Mouse (Mus musculus) MN1 (cell line): ENCODE measurements around the gene Appl1.
"Not testable (repeated sequence)": the region's sequence is repeated elsewhere in the genome, so short reads cannot be mapped to it uniquely, and the experiment has no call there.

Source experiments
- DNase-seq: peaks from one replicate; pipeline ENCODE4 v3.0.0-alpha.2; 2016; ENCODE audit warnings: low spot score

Appl1 gene

DNA sequence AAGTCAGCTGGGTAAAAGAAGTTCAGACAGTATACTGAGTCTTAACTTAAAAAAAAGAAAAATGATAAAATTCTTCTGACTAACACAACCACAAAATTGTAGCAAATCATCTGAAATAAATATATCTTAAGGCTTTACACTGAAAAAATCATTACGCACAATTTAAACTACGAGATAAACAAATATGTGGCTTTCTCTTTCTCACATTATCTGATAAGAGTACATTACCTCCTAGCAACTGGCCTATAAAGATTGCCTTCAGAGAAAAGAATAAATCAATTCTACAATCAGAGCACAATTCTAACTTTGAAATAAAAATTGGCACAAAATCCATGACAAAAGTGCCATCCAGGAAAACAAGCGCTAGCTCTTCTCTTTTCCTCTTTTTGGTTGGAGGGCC lies 1.9 kb downstream of the Appl1 start:
- no peak for DNase-seq

DNA sequence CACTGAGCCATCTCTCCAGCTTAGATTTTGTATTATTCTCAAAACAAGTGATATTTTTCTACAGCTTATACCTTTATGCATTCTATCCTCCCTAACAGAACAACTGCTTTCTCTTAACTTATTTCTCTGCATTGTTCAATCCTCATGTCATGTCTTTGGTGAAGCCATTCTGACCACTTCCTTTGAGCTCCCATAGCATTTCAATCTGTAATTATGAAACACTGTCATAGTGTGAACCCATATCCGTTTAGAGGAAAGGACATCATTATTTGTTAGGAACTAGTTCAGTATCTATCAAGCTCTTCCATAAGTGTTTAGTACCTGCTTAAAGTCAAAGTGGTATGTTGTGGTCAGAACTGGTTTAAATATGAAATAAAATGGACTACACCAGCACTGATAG lies 10.5 kb downstream of the Appl1 start:
- DNase-seq = no peak

DNA sequence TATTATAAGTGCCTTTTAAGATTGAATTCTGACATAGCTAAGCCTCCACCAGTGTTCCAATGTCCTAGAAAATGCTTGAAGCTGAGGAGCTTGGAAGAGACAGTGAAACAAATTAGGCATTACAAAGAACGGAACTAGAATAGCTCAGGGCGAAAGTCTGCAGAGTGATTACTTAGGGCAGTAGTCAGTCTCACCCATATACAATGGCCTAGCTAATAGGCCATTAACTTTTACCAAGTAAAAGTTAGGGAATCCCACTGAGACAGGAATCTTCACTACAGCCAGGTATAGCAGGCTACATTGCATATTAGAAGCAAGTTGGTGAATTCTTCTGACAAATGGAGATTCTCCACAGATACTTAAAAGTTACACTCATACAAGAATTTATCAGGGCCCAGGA lies 14.9 kb downstream of the Appl1 start:
- DNase-seq = not testable (repeated sequence)

DNA sequence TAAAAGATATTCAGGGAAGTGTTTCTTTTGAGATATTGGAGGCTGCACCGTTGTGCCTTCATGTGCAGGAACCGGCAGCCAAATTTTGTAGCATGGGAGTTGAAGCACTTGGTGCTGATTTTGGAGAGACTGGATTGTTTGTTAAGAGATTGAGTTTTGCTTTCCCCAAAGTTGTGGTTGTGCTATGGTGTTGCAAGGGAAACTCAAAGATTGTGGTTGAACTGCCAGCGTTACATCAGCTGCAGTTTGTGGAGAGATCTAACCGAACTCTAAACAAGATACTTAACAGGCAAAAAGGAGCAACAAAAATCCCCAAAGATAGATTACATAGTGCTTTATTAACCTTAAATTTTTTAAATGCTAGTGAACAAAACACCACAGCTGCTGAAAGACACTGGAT lies 35.5 kb downstream of the Appl1 start:
- no peak for DNase-seq

DNA sequence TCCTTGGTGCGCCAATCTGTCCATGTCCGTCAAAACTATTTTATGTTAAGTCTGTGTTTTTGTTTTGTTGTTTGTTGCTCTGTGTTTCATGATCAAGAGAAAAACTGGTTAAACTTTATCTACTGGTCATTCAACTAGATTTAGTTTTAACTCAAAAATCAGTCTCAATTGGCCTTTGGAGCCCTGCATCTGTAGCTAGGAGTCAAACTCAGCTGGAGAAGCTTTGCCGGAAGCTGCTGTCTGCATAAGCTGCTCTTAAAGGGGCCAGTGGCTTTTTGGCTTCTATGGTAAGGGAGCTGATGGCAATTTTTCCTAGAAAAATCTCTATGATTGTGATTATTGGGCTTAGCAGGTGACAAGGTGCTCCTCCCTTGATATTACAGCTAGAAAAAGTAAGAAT lies 36.1 kb downstream of the Appl1 start:
- DNase-seq = no peak

DNA sequence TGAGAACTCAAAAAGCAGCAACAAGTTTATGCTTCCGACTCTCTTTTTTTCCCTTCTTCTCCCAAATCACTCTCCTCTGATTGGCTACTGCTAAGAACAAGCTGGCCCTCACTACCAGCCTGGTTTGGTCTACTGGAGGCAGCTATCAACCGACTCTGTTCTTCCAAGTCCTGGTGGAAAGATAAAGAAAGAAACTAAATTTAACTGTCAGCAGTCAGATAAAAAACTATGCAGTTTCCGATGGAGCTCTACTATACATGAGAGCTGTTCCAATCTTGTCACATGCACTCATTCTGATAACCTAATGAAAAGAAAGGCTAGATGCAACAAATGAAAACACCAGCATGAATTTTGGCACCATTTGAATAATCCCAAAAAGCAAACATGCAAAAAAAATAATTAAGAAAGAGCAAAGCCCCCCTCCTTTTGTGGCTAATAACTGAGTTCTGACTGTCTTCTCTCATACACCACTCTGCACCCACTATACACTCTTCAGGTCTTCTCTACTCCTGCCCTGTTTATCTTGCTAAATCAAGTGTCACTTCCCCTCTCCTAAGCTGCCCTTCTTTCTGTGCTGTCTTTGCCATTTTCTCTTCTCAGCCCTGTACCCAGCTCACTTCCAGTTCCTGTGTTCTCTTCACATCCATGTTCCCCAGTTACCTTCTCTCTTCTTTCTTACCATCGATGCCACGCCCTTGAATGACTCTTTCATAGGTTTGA lies 47.2 kb downstream of the Appl1 start:
- DNase-seq = no peak

DNA sequence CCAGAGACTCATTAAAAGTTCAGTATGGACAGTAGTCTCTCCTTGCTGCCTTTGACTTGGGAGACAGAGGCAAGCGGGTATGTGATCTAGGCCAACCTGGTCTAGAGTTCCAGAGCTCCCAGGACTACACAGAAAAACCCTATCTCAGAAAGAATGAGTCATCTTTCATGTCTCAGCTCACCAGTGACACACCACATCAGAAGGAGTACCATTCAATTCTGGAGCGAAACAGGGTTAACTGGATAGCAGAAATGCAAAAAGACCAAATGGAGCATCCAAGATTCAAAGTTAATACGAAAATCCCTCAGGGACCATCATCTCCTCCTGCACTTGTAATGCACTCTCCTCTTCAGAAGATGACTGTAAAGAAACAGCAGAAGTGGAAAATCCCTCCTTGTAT lies 51.7 kb downstream of the Appl1 start:
- no peak for DNase-seq

DNA sequence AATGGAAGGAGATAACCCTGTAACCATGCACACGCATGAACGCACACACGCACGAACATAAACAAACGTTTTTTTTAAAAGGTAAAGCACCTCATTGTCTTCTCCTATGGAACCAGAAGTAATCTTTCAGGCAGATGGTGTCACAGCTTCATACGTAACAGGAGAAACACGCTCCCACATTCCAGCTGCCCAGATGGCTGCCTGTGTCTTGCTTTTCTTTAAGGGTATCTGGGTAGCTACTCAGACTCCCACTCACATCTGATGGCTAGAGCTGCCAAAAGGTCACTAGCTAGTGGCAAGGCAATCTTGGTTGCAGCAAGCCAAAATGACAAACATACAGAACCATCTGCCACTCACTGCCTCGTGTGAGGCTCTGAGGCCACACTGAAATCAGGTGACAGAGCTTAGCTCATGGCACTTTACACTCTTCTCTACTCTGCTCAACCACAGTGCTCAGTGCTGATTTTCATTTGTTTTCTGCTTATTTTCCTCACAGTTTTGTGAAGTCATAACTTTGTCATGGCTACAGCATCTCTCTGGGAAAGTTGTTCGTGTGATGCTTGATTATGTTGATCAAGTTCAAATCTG lies 57.3 kb downstream of the Appl1 start:
- no peak for DNase-seq

DNA sequence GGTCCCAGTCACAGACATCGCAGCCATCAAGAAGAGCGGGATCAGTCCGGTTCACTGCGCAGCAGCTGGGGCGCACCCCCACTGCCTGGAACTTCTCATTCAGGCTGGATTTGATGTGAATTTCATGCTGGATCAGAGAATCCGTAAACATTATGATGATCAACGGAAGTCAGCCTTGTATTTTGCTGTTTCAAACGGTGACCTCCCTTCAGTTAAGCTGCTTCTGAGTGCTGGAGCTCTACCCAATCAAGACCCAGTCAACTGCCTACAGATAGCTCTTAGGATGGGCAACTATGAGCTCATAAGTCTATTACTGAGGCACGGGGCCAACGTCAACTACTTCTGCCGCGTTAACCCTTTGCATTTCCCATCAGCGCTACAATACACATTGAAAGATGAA lies 59.2 kb downstream of the Appl1 start:
- DNase-seq = no peak

DNA sequence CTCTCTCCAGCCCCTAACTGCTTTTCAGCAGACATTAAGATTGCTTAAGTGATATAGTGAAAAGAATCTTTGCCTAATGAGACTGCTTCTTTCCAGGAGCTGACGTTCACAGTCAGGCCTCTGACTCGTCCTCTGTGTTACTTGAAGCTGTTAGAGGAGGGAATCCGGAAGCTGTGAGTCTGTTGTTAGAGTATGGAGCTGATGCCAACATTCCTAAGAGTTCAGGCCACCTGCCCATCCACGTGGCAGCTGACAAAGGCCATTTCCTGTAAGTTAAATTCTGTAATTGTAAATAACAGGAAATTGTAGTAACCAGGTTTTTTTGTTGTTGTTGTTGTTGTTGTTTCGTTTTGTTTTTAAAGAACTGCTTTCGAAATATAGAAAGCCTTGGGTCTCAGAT lies 59.8 kb downstream of the Appl1 start:
- DNase-seq = no peak

DNA sequence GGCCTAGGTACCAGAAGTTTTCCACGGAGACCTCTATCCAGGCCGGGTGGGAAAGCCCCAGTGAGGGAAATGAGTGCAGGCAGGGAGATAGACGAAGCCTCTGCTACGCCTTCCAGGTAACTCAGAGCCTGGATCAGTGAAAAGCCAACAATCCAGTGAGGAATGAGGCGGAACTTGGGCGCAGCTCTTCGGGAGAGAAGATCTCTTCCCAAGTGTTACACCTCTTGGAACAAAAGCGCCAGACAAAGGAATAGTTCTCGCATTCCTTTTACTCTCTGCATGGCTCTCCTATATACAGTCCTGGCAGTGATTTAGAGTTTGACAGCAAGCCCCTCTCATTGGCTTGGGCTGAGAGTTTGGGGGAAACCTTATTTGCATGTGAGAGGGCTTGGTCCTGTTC lies 60.6 kb downstream of the Appl1 start:
- DNase-seq = not testable (repeated sequence)

DNA sequence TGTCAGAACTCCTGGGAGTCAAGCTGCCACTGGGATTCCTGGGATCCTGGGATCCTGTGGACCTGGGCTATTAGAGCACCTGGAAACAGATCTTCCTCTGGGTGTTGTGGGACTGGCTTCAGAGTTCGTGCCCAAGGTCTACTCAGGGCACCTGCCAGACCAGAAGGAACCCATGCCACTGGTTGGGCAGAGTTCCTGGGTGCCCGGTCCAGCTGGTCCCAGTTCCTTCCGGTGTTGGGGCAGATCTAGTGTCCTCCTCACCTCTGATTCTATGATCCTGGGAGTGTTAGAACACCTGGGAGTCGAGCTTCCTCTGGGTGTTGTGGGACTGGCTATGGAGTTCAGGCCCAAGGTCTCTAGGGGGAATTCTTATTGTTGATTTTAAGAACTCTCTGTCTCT lies 63.6 kb downstream of the Appl1 start:
- DNase-seq = no peak

DNA sequence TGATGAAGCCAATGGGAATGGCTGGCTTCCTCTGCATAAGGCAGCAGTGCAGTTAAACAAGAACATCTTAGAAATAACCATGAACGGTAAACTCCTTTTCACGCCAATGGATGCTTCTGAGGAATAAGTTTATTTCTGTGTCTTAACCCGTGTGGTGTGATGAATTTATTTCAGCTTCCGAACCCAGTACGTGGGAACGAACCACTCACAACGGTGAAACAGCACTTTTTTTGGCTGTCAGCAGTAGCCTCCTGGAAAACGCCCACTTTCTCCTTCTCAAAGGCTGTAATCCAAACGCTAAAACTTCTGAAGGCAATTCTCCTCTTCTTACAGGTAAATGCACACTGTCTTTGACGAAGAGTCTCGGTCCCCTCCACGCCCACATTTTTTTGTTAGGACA lies 70.1 kb downstream of the Appl1 start:
- no peak for DNase-seq

DNA sequence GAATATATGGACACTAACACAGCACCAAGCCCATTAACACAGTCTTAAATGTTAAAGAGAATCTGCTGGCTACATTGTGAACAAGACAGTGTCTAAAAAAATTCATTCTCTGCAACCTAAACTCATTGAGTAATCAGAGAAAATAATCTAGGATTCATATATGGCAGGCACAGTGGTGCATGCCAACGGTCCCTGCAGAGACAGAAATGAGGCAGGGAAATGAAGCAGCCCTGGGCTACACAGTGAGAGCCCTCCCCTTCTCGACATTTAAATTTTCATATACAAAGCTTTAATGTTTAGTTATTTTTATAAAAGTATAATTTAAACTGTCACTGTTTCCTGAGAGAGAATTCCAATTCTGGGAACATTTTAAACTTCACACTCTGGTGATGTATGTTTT lies 71.5 kb downstream of the Appl1 start:
- no peak for DNase-seq

DNA sequence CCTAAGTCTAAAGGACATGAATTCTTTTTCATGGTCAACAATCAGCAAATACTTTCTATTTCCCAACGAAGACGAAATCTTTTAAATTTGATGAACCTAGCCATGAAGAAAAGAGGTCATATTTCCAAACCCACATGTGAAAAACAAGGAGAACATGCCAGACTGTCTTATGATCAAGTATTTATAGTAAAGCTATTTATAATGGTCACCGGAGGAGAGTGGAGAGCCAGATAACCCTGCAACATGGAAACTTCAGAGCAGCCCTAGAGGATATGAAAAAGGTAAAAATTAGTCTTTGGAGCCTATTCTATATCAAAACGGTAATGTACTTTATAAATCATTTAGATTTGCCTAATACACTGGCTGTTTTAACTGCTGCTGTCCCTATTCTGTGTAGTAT lies 76.6 kb downstream of the Appl1 start, which contains the start of gene Asb14:
Asb14 (plus strand) TSS at position 166 of the 400 bp plus-strand sequence.
- no peak for DNase-seq

DNA sequence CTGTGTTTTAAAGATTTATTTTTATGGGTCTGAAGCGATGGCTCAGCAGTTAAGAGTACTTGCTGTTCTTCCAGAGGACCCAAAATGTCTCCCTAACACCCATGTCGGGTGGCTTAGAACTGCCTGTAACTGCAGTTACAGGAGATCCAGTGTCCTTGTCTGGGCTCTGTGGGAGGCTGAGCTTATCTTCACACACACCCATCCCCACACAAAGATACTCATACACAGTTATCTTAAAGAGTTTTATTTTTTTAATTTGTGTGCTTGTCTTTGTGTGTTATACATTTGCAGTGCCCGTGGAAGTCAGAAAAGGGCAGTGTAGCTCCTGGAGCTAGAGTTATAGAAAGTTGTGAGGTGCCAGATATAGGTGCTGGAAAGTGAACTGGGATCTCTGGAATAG lies 80.3 kb downstream of the Appl1 start:
- no peak for DNase-seq

DNA sequence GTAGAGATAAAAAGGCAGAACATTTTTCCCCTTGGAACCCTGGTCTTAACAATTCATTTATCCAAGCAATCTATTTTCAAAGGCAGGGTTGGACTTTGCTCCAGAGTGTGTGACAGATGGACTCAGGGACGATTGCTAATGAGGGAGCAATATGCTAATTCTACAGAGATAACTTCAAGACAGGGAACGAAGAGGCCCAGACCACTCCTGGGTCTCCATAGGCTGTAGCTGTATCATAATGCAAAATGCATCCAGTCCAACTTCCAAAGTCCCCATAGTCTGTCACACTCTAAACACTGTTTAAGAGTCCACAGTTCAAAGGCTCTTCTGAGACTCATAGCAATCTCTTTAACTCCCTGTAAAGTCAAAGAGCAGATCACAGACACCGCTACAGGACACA lies 83.8 kb downstream of the Appl1 start:
- DNase-seq = no peak

DNA sequence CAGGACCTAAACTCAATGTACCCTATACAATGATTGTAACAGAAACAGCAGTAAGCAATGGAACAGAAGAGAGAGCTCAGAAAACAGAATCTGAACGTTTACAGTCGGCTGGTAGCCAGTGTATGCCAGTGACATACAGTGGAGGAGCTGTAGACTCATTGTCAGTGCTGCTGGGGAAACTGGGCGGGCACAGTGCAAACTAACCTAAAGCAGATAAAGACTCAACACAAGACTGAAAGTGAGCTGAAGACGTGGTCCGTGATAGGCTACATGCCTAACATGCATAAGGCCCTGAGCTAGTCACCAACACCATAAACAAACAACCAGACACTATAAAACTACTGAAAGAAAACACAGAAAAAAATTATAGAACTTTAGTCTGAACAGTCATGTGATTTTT lies 89.3 kb downstream of the Appl1 start:
- no peak for DNase-seq

DNA sequence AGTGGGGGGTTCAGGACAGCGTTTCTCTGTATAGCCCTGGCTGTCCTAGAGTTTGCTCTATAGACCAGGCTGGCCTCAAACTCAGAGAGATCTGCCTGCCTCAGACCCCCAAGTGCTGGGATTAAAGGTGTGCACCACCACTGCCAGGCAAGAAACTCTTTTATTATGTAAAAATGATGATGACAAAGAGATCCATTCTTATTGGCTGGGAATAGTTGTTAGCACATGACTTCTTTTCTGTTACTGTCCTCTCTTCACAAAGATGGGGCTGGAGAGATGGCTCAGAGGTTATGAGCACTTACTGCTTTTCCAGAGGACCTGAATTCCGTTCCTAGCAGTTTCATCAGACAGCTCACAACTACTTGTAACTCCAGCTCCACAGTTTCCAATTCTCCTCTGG lies 91.1 kb downstream of the Appl1 start:
- DNase-seq = no peak

DNA sequence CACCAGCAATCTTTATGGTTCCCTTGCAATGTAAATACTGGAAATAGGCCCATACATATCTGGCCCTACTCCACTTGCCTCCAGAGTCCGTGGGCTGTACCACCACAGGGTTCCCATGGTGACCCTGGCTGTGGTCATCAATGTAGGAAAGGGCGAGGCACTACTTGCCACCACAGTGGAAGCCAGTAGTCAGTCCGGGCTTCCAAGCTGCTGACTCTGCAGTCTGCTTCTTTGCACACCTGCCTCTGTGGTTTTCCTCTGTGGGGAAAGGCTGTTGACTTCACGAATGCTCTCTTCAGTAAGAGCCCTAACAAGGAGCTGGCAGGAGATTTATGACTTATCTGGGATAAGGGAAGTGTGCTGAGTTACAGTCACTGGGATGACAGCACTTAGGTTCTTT lies 92.3 kb downstream of the Appl1 start:
- no peak for DNase-seq
